Mouse (Mus musculus): ENCODE data around the gene Map3k15.

- TF ChIP-seq MYOD1 (IDR thresholded peaks at IDR 0.05; ENCODE audit: control insufficient read depth in 1 of 3, insufficient read length in 2 of 3, low read depth in 2 of 3): no peak
- TF ChIP-seq POLR2AphosphoS2 (IDR thresholded peaks at IDR 0.05; ENCODE audit: insufficient read length, low read depth): no peak
- no peak for TF ChIP-seq SRF (IDR thresholded peaks at IDR 0.05; ENCODE audit: control insufficient read depth, insufficient read length, low read depth)
- TF ChIP-seq POLR2A (IDR thresholded peaks at IDR 0.05; ENCODE audit: insufficient read length, low read depth): no peak
Measured at GRCm38 (mm10) chrX:159963925-159964324, 24.3 kb upstream of the Map3k15 start.

Data from myocyte (in vitro differentiated cells).